Mouse (Mus musculus): ENCODE data around the gene Acbd7.

Gene Acbd7

DNA sequence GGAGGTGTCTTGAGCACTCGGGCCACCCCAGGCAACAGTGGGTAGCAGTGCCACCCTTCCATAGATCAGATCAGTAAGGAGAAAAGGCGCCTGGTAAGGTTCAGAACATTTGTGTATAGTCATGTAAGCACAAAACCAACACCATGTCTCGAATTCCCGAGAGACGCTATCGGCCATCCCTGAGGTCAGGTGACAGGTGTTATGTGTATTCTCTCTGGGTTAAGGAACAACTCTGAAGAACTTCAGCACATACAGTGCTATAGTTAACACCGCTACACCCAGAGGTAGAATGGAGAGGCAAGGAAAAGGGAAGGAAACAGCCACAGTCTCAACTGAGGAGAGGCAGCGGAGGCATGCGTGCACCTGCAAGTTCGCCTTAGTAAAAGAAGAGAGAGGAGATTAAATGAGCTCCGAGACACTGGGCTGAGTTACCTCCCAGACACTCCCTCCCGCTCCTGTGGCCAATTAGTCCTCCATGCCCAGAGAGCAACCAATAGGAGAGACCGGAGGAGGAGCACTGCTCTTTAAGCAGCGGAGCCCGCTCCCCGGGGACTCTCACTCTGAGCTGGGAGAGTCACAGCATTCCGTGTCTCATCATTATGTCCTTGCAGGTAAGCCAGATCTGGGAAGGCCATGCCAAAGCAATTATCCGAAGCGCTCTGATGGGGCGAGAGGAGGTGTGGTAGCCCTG lies at the start of gene Acbd7:
Gene Acbd7 (plus strand): TSS at position 558 of the 691 bp plus-strand sequence.
- DNase-seq: peak; percentile 75

DNA sequence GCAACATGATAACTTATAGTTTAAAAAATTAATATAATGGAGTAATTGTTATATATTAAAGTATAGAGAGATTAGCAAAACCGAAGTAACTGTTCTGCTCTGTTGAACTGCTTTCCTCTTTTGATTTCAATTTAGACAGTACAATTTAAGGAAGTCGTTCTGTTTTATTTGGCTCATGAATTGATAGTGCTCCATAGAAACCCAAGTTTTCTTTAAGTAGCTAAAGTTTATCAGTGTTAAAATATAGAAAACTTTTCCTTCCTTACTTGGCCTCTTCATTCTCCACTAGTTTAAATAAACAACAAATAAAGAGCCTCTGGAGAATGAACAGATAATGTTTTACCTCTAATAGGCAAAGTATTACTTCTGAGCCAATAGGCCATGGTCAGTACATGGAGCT lies 49.7 kb upstream of the Acbd7 start:
- DNase-seq: no peak

GRCm38 (mm10) chr2:3289581-3289980 lies 46.4 kb upstream of the Acbd7 start:
- DNase-seq: no peak

DNA sequence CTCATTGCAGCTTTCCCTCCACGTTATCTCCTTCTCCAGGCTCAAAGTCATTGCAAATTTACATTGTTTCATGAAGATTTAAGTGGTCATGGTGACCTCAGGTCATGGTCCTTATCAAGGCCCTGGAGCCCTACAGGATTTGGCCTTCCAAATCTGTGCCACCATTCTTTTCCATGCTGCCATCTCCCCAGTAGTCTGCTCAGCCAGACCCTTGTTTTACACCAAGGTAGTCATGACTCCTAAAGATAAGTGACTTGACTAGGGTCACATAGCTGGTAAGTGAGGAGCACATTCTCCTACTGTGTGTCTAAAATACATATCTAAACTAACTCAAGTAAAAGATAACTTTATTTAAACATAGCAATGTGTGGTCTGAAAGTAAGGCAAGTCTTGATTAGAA lies 43.8 kb upstream of the Acbd7 start:
- DNase-seq: no peak

DNA sequence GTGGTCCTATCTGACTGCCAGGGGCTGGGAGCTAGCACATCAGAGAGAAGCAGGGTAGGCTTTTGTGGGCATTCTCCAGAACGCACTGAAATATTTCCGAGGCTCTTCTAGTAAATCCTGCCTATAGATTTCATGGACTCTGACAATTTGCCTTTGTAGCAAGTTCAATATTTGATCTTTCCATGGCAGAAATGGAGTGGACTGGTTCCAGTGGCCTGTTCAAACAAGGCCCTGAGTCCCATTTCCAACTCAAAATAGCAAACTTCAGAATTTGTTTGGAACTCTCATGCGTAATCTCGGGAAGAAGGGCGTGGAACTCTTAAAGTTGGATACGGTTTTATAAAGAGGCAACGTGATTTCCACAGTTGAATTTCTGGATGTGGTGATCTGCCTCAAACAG lies 40.1 kb upstream of the Acbd7 start:
- DNase-seq: peak; percentile 7

- DNase-seq: peak; percentile 16
These were observed 30.4 kb upstream of the Acbd7 start for GRCm38 (mm10) chr2:3305426-3306025.

GRCm38 (mm10) chr2:3323132-3323531 lies 12.8 kb upstream of the Acbd7 start:
- DNase-seq: peak; percentile 29

- DNase-seq: no peak
These were observed 11.4 kb upstream of the Acbd7 start for GRCm38 (mm10) chr2:3324381-3325130.

DNA sequence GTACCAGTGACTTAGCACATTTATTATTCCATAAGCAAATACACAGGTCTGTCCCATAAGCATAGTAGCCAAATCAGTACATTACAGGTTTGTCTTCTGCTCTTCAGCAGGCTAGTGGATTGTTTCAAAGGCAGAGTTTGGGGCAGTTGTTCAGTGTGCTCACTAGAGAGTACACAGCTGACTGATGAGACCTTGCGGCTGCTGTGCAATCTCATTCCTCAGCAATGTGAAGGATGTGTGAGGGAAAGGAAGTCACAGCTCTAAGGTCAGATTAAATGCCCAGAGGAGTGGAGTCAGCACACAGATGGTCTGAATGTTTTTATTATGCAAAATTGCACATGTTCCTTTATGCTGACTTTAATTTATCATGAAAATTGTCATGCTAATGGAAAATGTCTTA lies 9.4 kb upstream of the Acbd7 start:
- peak; percentile 27 for DNase-seq

- peak; percentile 85 for DNase-seq
These were observed 8.6 kb upstream of the Acbd7 start for GRCm38 (mm10) chr2:3327351-3327750.

DNA sequence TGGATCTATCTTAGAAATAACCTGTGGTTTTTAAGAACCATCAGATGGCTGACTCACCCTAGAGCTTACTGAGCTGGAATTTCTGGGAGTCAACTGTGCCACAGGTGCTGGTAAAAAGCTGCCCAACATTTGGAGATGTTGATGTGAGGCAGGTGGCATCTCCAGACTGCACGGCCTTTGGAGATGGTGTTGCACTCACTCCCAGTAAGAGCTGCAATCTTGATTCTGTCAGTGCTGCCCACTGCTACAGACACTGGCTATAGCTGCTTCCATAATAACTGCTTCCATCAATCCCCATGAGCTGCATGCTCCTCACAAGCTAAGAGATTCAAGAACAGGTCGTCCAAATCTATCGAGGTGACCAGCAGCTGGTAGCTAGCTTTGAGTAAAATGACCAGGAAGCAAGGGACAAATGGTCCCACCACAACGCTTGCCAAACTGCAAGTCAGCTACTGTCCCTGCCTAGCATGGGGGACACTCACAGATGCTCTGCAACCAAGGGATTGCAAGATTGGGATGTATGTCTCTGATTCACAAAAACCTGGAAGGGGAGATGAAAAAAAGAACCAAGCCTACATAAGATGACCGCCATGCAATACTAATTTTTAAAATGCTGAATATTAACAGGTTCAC lies 4.8 kb upstream of the Acbd7 start:
- DNase-seq: no peak

DNA sequence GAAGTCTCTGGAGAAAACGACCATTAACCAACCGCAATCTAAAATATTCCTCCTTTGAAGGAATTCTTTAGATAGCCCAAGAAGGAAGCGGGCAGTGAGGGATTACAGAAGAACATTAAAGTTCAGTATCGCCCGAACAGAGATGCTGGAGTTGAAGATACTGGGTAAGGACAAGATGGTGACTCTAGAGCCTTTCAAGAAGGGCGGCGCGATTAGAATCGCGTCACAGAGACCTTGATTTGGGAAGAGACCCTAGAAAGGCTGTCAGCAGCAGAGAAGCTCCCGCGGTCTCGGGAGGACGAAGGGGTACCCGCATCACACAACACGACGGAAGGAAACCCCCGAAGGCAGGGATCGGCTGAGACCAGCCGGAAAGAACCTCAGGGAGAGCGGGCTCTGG lies 3.9 kb upstream of the Acbd7 start:
- DNase-seq: no peak

DNA sequence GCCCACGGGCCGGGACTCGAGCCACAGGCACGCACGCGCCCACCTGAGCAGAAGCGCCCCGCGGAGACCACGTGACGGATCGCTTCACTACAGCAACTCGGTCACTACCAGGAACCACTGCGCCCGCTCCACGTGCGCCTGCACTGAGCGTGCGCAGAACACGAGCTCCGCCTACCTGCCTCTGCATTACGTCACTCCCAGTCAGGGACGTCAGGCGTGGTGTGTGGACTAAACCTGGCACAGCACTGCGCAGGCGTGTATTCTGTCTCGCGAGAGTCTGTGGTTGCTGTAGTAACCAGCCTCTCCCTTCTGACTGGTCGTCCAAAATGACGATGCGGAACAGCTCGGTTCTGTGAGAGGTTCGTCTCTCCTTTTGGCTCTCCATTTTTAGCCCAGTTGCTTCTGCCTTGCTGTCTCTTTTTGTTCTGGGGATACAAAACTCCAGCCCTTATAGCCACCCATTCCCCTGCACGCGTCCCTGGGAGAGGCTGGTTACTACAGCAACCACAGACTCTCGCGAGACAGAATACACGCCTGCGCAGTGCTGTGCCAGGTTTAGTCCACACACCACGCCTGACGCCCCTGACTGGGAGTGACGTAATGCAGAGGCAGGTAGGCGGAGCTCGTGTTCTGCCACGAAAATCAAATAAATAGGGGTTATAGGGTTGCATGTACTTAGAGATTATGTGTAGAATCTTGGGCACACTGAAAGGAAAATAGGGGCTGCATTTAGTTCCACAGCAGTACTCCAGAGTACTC lies 3.3 kb upstream of the Acbd7 start, which contains the start of gene Rpp38:
Gene Rpp38 (minus strand): TSS at position 160 of the 759 bp plus-strand sequence.
- DNase-seq: peak; percentile 99

- DNase-seq: no peak
These were observed 2.2 kb upstream of the Acbd7 start for GRCm38 (mm10) chr2:3333761-3334160.

GRCm38 (mm10) chr2:3348422-3348821 lies 12.5 kb downstream of the Acbd7 start:
- no peak for DNase-seq

- DNase-seq: peak; percentile 40
These were observed 13.0 kb downstream of the Acbd7 start for GRCm38 (mm10) chr2:3348919-3349318.

GRCm38 (mm10) chr2:3353160-3353559 lies 17.2 kb downstream of the Acbd7 start:
- DNase-seq: no peak

GRCm38 (mm10) chr2:3355793-3356192 lies 19.8 kb downstream of the Acbd7 start:
- DNase-seq: no peak

DNA sequence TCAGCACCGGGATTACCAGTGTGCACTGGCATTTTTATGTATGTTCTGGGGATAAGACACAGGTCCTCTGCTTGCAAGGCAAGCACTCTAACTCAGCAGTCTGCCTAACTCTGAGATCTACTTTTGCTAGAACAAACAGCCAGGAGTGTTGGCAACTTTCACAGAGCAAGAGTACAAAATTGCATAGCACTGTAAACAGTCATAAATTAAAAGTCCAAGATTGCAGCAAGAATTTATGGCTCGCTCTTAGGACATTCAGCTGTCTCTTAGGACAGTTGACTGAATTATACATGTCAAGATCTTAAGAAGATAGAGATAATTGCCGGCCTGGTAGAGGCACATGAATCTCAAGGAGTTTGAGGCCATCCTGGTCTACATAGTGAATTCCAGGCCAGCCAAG lies 20.3 kb downstream of the Acbd7 start:
- no peak for DNase-seq

GRCm38 (mm10) chr2:3357887-3358286 lies 21.9 kb downstream of the Acbd7 start:
- no peak for DNase-seq

DNA sequence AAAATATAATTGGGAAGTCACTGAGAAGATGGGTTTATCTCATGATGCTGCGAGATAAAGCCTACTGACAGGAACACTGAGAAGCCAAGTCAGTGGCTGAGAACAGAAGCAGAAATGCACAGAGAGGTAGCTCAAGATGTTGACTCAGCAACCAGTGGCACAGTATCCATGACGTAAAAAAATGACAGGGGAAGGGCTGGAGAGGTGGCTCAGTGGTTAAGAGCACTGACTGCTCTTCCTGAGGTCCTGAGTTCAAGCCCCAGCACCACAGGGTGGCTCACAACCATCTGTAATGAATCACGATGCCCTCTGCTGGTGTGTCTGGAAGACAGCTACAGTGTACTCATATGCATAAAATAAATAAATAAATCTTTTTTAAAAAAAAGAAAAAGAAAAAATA lies 25.1 kb downstream of the Acbd7 start:
- DNase-seq: no peak

- DNase-seq: no peak
These were observed 29.2 kb downstream of the Acbd7 start for GRCm38 (mm10) chr2:3365127-3365526.
